Mouse (Mus musculus) heart, postnatal 0 days (tissue): ENCODE measurements at regions not wholly inside any gene's neighbourhood (a gene's known extent, or its start where the extent isn't known, plus 50 kb on each side); places are given as distances from the start of the nearest gene placed in this dataset.

Source experiments
- ATAC-seq: fragments of 200-750 bp; cut with Nextera tagmentation; 2 replicates; pipeline ENCODE4 v1.8.0; 2017; ENCODE audit warnings: low read depth, moderate number of reproducible peaks, moderate library complexity; ENCODE audit not compliant: insufficient read depth
- DNase-seq: peaks from one replicate; pipeline ENCODE4 v3.0.0-alpha.2; 2016; ENCODE audit warnings: low spot score
- H3K27ac ChIP-seq: fragments of 300-500 bp; sonication (generic); 2 replicates; pipeline ENCODE4 v1.5.1; 2014; ENCODE audit warnings: low read depth, mild to moderate bottlenecking
- H3K27me3 ChIP-seq: fragments of 300-500 bp; sonication (generic); 2 replicates; pipeline ENCODE4 v1.6.1; 2014; ENCODE audit warnings: low read length, mixed read lengths; ENCODE audit not compliant: control insufficient read depth, insufficient read depth
- H3K36me3 ChIP-seq: fragments of 300-500 bp; sonication (generic); replicated peaks from 2 replicates; pipeline ENCODE4 v1.6.1; 2014; ENCODE audit warnings: low read length, mixed read lengths; ENCODE audit not compliant: control insufficient read depth, insufficient read depth
- H3K4me1 ChIP-seq: fragments of 300-500 bp; sonication (generic); 2 replicates; pipeline ENCODE4 v1.6.1; 2014; ENCODE audit warnings: antibody characterized with exemption; ENCODE audit not compliant: control insufficient read depth, insufficient read depth
- H3K4me2 ChIP-seq: fragments of 300-500 bp; sonication (generic); 2 replicates; pipeline ENCODE4 v1.6.1; 2014; ENCODE audit warnings: low read depth, mild to moderate bottlenecking, low read length, moderate library complexity
- H3K4me3 ChIP-seq: fragments of 300-500 bp; sonication (generic); 2 replicates; pipeline ENCODE4 v1.5.1; 2014; ENCODE audit warnings: low read depth, low read length
- H3K9ac ChIP-seq: fragments of 300-500 bp; sonication (generic); replicated peaks from 2 replicates; pipeline ENCODE4 v1.6.1; 2014; ENCODE audit warnings: low read depth, low read length, mixed read lengths
- H3K9me3 ChIP-seq: fragments of 300-500 bp; sonication (generic); replicated peaks from 2 replicates; pipeline ENCODE4 v1.6.1; 2016; ENCODE audit warnings: low read length; ENCODE audit not compliant: control insufficient read depth
- CTCF ChIP-seq: IDR thresholded peaks from 2 replicates; pipeline ENCODE4 v1.5.1; 2016; ENCODE audit warnings: antibody characterized with exemption, control low read depth, low read depth
- EP300 ChIP-seq: IDR thresholded peaks from 2 replicates; pipeline ENCODE4 v1.6.1; 2016; ENCODE audit warnings: antibody characterized with exemption, low read depth
- WGBS: fragments of 180-500 bp; shearing (Covaris S2); extraction: QIAGEN DNeasy Blood & Tissue Kit; methylation state at CpG from one replicate; pipeline ENCODE4 v1.1.7; 2014; 5-methylcytosine and 5-hydroxymethylcytosine counted together

- H3K9me3 ChIP-seq, result no peaks in the 10 kb centered on the region
- H3K27me3 ChIP-seq, result no peaks in the 10 kb centered on the region
- no peak overlapping the region for H3K9ac ChIP-seq
- H3K4me2 ChIP-seq, result no peak overlapping the region
- DNase-seq (no peak), ATAC-seq (no peak)
- WGBS, result 70% methylated on average over 6 of the region's 6 CpGs
- no peak overlapping the region for H3K4me3 ChIP-seq
- H3K27ac ChIP-seq, result no peak overlapping the region
- no peaks in the 10 kb centered on the region for H3K36me3 ChIP-seq
- no peaks in the 10 kb centered on the region for H3K4me1 ChIP-seq
- TF ChIP-seq EP300 (no peak), CTCF (no peak)
Measured at GRCm38 (mm10) chr5:91678727-91679126, 161.3 kb downstream of the Parm1 start.
